Mouse (Mus musculus): ENCODE data around the gene Mtch2. TPM values are rescaled to one million over a fixed set of nuclear protein-coding genes. Genes with fewer than 3 reads are reported as not detected.
"Not testable (repeated sequence)": the region's sequence is repeated elsewhere in the genome, so short reads cannot be mapped to it uniquely, and the experiment has no call there.

The Mtch2 gene
- polyA plus RNA-seq, 1 experiment: 495 TPM

DNA sequence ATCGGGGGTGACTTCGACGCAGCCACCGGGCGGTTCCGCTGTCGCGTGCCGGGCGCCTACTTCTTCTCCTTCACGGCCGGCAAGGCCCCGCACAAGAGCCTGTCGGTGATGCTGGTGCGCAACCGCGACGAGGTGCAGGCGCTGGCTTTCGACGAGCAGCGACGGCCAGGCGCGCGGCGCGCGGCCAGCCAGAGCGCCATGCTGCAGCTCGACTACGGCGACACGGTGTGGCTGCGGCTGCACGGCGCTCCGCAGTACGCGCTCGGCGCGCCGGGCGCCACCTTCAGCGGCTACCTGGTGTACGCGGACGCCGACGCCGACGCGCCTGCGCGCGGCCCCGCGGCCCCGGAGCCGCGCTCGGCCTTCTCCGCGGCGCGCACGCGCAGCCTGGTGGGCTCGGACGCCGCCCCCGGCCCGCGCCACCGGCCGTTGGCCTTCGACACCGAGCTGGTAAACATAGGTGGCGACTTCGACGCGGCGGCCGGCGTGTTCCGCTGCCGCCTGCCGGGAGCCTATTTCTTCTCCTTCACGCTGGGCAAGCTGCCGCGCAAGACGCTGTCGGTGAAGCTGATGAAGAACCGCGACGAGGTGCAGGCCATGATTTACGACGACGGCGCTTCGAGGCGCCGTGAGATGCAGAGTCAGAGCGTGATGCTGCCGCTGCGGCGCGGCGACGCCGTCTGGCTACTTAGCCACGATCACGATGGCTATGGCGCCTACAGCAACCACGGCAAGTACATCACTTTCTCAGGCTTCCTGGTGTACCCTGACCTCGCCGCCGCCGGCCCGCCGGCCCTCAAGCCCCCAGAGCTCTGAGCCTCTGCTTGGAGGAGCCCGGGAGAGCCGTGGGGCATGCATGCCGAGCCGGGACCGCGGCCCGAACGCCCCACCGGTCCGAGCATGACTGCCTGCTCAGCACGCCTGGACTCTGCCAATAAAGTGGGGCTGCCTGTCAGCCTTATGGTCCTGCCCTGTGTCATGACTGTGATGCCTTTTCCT lies 42.9 kb downstream of the Mtch2 start:
- Histone ChIP-seq H3K36me3 (ENCODE audit: control insufficient read depth, insufficient read depth, low read length) (no peaks in the 10 kb centered on the region), H3K27me3 (ENCODE audit: control insufficient read depth, insufficient read depth, low read length) (no peaks in the 10 kb centered on the region), H3K4me3 (ENCODE audit: control insufficient read depth, low read depth, low read length) (peak overlapping the region; percentile 96), H3K4me1 (ENCODE audit: control insufficient read depth, insufficient read depth, low read length) (peaks cover 18% of the 10 kb centered on the region), H3K27ac (ENCODE audit: control insufficient read depth, insufficient read depth, low read depth, low read length) (peak overlapping the region; percentile 97)
- TF ChIP-seq POLR2A (IDR thresholded peaks at IDR 0.05; ENCODE audit: control insufficient read depth, low read depth, low read length): peak; percentile 73
- TF ChIP-seq CTCF (IDR thresholded peaks at IDR 0.05; ENCODE audit: control insufficient read depth, insufficient read depth, insufficient replicate concordance, low read depth, low read length): no peak

DNA sequence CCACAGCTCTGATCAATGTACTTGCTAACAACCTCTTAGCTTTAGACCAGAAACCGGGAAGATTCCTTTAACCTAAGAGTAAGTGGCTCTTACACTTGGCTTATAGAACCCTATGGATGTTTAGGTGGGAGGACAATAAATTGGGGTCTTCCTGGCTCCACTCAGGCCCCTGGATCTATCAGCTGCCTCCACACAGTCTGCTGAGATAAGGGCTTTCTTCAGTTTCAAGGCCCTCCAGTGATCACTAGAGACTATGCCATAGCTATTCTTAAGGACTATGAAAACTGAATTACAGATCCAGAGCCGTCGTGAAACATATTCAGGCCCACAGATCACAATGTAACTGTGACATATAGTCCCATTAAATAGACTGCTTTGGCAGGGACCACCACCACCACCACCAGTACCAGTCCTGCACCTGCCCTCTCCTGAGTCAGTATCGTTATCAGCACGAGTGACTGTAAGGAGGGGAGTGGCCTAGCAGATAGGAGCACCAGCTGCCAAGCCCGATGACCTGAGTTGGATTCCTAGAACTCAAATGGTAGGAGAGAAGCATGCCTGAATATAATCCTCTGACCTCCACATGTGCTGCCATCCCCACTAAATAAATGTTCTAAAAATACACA lies 46.8 kb downstream of the Mtch2 start:
- peaks cover 4% of the 10 kb centered on the region for H3K4me1 ChIP-seq (ENCODE audit: control insufficient read depth, insufficient read depth, low read length)
- no peaks in the 10 kb centered on the region for H3K27me3 ChIP-seq (ENCODE audit: control insufficient read depth, insufficient read depth, low read length)
- TF ChIP-seq CTCF (IDR thresholded peaks at IDR 0.05; ENCODE audit: control insufficient read depth, insufficient read depth, insufficient replicate concordance, low read depth, low read length): no peak
- no peak; the same call in 1 of the 2 replicates for TF ChIP-seq POLR2A (IDR thresholded peaks at IDR 0.05; ENCODE audit: control insufficient read depth, low read depth, low read length)
- no peaks in the 10 kb centered on the region; the same call in 1 of the 2 replicates for H3K36me3 ChIP-seq (ENCODE audit: control insufficient read depth, insufficient read depth, low read length)
- H3K4me3 ChIP-seq (ENCODE audit: control insufficient read depth, low read depth, low read length): no peak overlapping the region
- H3K27ac ChIP-seq (ENCODE audit: control insufficient read depth, insufficient read depth, low read depth, low read length): no peak overlapping the region

DNA sequence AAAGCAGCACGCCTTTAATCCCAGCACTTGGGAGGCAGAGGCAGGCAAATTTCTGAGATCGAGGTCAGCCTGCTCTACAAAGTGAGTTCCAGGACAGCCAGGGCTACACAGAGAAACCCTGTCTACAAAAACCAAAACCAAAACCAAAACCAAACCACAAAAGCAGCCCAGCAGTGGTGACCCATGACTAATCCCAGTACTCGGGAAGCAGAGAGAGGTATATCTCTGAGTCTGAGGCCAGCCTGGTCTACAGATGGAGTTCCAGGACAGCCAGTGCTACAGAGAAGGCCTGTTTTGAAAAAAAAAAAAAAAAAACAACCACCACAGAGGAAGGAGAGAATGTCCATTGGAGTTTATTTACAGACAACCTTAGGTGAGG lies 47.3 kb downstream of the Mtch2 start:
- not testable (repeated sequence) for H3K4me3 ChIP-seq (ENCODE audit: control insufficient read depth, low read depth, low read length); H3K4me1 ChIP-seq (ENCODE audit: control insufficient read depth, insufficient read depth, low read length); H3K27me3 ChIP-seq (ENCODE audit: control insufficient read depth, insufficient read depth, low read length); H3K27ac ChIP-seq (ENCODE audit: control insufficient read depth, insufficient read depth, low read depth, low read length); H3K36me3 ChIP-seq (ENCODE audit: control insufficient read depth, insufficient read depth, low read length)

DNA sequence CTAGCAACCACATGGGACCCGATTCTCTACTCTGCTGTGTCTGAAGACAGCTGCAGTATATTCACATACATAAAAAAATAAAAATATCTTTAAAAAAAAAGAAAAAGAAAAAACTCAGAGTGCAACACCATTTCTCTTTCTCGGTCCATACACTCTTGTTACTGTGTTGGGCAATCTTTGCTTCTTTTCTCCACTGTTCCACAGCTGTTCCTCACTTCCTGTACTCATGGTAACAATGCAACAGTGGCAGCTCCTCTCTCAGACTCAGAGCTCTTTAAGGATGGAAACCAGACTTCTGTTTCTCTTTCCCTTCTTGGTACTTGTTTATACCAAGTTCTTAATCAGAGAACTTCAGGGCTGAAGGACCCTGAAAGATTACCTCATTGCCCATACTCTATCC lies 56.4 kb downstream of the Mtch2 start:
- H3K4me1 ChIP-seq (ENCODE audit: control insufficient read depth, insufficient read depth, low read length): no peaks in the 10 kb centered on the region
- H3K36me3 ChIP-seq (ENCODE audit: control insufficient read depth, insufficient read depth, low read length): no peaks in the 10 kb centered on the region; the same call in none of the 2 replicates
- no peak overlapping the region for H3K27ac ChIP-seq (ENCODE audit: control insufficient read depth, insufficient read depth, low read depth, low read length)
- peak overlapping the region; percentile 92; the same call in 1 of the 2 replicates for H3K4me3 ChIP-seq (ENCODE audit: control insufficient read depth, low read depth, low read length)
- H3K27me3 ChIP-seq (ENCODE audit: control insufficient read depth, insufficient read depth, low read length): no peaks in the 10 kb centered on the region
- TF ChIP-seq CTCF (IDR thresholded peaks at IDR 0.05; ENCODE audit: control insufficient read depth, insufficient read depth, insufficient replicate concordance, low read depth, low read length) (no peak), POLR2A (IDR thresholded peaks at IDR 0.05; ENCODE audit: control insufficient read depth, low read depth, low read length) (no peak)

DNA sequence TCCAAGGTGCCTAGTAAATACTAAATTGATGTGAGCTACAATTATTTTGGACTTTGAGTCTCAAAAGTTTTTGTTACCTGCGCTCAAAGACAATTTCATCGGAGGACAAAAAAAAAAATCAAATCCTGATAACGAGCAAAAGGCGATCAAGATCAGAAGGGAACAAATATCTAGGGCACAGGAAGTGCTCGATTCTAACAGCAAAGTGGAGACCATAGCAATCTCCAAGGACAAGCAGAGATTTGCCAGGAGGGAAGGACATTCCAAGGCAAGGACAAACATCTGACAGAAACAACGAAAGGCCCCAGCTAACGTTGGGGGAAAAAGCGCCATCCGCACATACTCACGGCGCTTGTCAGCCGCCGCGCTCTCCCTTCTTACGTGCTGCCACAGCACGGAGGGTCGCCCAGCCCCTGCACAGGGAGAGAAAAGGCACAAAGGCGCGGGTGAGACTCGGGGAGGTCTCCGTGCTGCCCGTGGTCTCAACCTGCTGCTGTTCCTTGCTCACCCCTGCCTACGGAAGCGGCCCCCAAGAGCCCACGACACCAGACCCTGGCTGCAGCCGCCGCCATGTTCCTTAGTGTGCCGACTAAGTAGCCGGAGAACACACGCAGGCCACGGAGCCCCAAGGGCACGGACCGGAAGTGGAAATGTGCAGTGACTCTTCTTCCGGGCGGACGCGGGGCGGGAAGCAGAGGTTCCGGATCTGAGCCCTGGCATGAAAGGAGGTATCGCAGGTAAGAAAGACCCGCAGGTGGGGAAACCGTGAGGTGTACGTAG lies 57.3 kb downstream of the Mtch2 start, which contains the start of the genes Kbtbd4 and Ndufs3:
Gene Kbtbd4, plus strand, starts transcription at position 665 of the 780 bp plus-strand sequence.
Gene Ndufs3, minus strand, starts transcription at position 752 of the 780 bp plus-strand sequence.
- TF ChIP-seq CTCF (IDR thresholded peaks at IDR 0.05; ENCODE audit: control insufficient read depth, insufficient read depth, insufficient replicate concordance, low read depth, low read length) (no peak), POLR2A (IDR thresholded peaks at IDR 0.05; ENCODE audit: control insufficient read depth, low read depth, low read length) (peak; percentile 90; the same call in 1 of the 2 replicates)
- Histone ChIP-seq H3K27me3 (ENCODE audit: control insufficient read depth, insufficient read depth, low read length) (no peaks in the 10 kb centered on the region), H3K4me1 (ENCODE audit: control insufficient read depth, insufficient read depth, low read length) (no peaks in the 10 kb centered on the region; the same call in 1 of the 2 replicates), H3K36me3 (ENCODE audit: control insufficient read depth, insufficient read depth, low read length) (no peaks in the 10 kb centered on the region; the same call in 1 of the 2 replicates), H3K27ac (ENCODE audit: control insufficient read depth, insufficient read depth, low read depth, low read length) (peak within 1 kb of the TSS; percentile 96), H3K4me3 (ENCODE audit: control insufficient read depth, low read depth, low read length) (peak within 1 kb of the TSS; percentile 92)

DNA sequence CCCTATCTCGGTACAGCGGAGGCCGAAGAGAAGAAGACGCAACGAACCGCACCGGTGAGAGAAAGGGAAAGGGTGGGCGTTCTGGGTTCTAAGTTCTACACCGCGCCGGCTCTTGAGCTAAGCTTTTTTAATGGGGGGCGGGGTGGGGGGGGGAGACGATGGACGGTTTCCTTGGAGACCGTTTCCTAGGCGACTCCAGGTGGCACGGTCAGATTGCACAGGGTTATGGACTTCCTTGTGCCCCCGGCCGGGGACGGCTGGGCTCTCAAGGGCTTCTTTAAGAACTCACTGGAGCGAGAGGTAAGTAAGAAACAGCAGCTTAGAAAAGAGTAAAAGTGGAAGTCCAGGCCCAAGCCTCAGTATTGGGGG lies 57.9 kb downstream of the Mtch2 start:
- H3K4me3 ChIP-seq (ENCODE audit: control insufficient read depth, low read depth, low read length): peak overlapping the region; percentile 92
- peak overlapping the region; percentile 96 for H3K27ac ChIP-seq (ENCODE audit: control insufficient read depth, insufficient read depth, low read depth, low read length)
- no peaks in the 10 kb centered on the region; the same call in none of the 2 replicates for H3K36me3 ChIP-seq (ENCODE audit: control insufficient read depth, insufficient read depth, low read length)
- TF ChIP-seq POLR2A (IDR thresholded peaks at IDR 0.05; ENCODE audit: control insufficient read depth, low read depth, low read length) (no peak), CTCF (IDR thresholded peaks at IDR 0.05; ENCODE audit: control insufficient read depth, insufficient read depth, insufficient replicate concordance, low read depth, low read length) (no peak)
- no peaks in the 10 kb centered on the region for H3K27me3 ChIP-seq (ENCODE audit: control insufficient read depth, insufficient read depth, low read length)
- no peaks in the 10 kb centered on the region; the same call in 1 of the 2 replicates for H3K4me1 ChIP-seq (ENCODE audit: control insufficient read depth, insufficient read depth, low read length)
